Mouse (Mus musculus): ENCODE data around the gene Cables2. TPM values are rescaled to one million over a fixed set of nuclear protein-coding genes. Genes with fewer than 3 reads are reported as not detected.
A peak's percentile ranks its signal among the peaks of the same experiment; 100 is the strongest.

Gene Cables2
- total RNA-seq, 2 experiments from 2014 or later: 8.8 to 9.2 TPM

DNA sequence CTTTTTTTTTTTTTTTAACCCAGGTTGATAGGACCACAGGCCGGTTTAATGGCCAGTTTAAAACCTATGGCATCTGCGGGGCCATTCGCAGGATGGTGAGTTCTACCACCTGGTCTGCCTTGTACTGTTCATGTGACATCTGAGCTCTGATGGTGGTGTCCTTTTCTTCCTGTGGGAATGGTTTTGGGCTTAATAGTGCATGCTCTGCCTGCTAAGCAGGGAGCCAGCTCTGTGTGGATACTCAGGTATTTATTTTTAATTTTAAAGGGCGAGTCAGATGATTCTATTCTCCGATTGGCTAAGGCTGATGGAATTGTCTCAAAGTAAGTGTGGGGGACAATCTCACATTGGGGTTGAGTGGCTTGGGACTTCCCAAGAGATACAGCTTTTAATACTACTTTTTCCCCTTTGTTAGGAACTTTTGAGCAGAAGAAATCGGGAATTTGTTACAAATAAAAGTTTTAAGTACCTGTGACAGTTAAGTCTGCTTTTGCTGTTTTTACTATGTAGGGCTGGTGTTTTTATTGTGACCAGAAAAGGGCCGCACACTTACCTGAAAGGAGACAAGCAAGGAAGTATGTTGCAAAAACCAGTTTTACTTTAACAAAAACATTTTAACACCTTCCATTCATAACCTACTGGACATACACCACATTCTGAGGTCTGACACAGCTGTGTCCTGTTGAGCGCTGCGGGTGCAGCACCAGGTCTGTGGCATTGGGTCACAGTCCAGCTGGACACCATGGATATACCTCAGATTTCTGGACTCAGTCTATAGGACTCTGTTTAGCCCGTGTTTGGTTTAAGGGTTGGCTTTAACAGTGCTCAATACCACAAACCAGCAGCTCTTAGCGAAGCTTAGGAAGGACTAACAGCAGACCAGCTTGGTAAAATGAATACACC, 15.1 kb downstream of the Cables2 start:
- ATAC-seq (replicated peaks; ENCODE audit: low FRiP score, poor library complexity, severe bottlenecking): no peak

DNA sequence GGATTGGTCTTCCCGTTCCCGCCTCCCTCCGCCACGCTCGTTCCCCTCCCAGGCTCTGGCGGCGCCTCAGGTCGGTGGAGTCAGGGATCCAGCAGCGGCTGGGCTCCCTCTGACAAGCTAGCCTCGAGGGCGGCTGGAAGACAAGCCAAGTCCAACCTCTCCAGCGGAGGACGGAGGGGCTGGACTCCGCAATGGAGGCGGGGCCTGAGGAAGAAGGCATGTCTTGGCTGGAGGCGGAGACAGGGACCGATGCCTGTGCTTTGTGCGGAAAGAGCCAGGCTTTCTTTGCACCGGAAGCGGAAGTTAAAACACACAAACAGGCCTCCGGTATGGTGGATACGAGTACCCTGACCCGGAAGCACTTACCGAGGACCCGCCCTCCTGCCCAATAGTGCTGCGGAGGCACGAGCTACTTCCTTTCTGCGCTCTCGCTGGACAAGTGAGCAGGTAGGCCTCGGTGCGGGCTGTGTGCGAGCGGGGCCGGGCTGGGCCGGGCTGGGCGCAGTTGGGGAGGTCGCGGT, 16.2 kb downstream of the Cables2 start, which contains the start of gene Rps21:
Gene Rps21, plus strand, starts transcription at position 377 of the 521 bp plus-strand sequence.
- peak; percentile 96 for ATAC-seq (replicated peaks; ENCODE audit: low FRiP score, poor library complexity, severe bottlenecking)

DNA sequence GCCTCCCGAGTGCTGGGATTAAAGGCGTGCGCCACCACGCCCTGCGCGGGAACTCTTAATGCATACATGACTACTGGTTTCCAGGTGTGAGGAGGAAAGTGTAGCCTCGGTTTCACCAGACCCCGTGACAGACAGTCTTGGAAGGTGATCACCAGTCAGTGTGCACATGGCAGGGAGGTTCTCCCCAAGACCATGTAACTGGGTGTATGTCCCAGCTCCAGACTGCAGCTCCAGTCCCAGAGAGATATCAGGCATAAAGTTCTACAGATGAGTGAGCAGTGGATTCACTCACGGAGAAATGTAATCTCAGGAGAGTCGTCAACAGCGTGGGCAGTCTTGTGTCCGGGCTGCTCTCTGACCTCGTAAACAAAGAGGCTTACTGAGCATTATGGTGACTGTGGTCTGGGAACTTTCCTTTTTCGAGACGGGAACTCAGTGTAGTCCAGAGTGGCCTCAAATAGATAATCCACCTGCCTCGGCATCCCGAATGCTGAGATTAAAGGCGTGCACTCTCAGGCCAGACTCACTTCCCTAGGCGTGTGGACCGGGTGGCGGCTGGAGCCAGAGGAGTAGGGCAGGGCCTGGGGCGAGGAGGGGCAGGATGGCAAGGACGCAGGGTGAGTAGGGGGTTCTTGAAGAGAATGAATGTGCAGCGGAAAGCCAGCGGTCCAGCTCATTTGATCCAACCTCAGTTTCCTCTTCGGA, 16.8 kb downstream of the Cables2 start:
- peak; percentile 52 for ATAC-seq (replicated peaks; ENCODE audit: low FRiP score, poor library complexity, severe bottlenecking)

DNA sequence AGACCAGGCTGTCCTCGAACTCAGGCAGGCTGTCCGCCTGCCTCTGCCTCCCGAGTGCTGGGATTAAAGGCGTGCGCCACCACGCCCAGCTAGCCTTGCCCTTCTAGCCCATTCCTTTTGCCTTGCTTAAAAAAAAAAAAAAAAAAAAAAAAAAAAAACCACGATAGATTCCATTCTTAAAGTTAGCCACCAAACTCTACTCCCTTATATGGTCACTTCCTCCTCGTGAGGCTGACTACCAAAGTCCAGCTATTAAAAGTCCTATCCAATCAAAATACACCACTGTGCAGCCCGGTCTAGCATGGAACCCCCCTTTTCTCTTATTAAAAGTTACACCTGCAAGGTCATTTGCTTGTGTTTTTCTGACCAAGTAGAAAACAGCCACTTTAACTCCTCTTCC, 17.6 kb downstream of the Cables2 start:
- ATAC-seq (replicated peaks; ENCODE audit: low FRiP score, poor library complexity, severe bottlenecking): no peak

DNA sequence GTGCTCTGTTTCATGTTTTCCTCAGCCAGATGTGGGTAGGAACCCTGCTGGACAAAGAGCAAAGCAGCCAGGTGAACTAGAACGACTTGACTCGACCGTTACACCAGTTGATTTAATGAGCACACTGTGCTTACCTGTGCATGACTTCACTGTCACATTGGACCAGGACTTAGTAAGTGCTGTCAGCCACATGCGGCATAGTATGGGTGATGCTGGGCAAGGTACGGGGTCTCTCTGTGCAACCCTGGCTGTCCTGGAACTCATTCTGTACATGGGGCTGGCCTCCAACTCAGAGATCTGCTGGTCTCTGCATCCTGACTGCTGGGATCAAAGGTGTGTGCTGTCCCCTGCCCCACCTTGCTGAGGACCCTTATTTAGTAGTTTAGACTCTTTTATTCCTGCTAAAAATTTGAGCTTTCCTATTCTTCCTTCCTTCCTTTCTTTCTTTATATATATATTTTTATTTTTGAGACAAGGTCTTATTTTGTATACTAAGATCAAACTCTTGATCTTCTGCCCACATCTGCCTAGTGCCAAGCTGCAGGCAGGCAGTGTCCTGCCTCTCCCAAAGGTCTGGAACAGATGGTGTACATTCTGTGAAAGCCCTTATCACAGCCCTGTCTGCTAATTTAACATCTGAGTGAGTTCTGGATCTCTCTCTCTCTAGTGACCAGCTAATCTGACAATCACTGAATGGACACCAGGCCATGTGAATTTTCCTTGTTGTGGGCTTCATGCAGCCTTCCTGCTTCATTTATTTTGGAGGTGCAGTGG, 18.7 kb downstream of the Cables2 start:
- ATAC-seq (replicated peaks; ENCODE audit: low FRiP score, poor library complexity, severe bottlenecking): no peak

DNA sequence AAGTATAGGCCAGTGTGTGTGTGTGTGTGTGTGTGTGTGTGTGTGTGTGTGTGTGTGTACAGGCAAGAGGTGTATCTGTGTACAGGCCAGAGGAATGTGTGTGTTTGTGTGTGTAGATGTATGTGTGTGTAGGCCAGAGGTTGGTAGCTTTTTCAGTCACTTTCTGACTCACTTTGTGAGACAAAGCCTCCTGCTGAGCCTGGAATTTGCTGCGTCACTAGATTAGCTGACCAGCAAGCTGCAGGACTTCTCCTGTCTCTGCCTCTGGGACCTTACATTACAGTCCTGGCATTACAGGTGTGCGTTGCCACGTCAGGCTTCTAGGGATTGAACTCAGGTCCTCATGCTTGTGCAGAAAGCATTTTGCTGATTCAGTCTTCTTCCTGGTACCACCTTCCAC, 21.5 kb downstream of the Cables2 start:
- ATAC-seq (replicated peaks; ENCODE audit: low FRiP score, poor library complexity, severe bottlenecking): no peak

DNA sequence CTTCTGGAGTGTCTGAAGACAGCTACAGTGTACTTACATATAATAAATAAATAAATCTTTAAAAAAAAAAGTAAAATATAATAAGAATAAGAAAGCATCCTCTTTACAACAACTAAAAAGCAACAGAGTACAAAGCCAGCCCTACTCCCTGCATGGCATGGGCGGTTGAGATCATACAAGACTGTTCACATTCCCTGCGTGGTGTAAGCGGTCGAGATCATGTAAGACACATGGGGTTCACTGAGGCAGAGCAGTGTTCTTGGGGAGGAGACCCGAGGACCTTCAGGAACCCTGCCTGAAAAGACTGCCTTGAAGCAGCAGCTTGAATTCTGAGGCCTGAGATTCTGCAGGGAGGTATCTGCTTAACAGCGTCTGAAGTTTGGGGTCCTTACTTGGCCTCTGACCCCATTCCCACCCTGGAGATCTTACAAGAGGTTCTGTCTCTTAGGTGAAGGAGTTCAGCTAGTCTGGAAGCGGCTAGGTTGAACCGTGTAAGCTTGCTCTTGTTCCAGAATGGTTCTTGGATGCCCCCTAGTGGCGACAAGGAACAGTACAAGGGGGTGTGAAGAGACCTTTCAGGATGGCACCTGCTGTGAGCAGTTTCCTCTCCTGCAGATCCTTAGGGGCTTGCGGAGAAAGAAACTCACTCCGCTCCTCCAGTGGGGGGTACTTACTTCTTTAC, 22.2 kb downstream of the Cables2 start:
- ATAC-seq (replicated peaks; ENCODE audit: low FRiP score, poor library complexity, severe bottlenecking): peak; percentile 85

DNA sequence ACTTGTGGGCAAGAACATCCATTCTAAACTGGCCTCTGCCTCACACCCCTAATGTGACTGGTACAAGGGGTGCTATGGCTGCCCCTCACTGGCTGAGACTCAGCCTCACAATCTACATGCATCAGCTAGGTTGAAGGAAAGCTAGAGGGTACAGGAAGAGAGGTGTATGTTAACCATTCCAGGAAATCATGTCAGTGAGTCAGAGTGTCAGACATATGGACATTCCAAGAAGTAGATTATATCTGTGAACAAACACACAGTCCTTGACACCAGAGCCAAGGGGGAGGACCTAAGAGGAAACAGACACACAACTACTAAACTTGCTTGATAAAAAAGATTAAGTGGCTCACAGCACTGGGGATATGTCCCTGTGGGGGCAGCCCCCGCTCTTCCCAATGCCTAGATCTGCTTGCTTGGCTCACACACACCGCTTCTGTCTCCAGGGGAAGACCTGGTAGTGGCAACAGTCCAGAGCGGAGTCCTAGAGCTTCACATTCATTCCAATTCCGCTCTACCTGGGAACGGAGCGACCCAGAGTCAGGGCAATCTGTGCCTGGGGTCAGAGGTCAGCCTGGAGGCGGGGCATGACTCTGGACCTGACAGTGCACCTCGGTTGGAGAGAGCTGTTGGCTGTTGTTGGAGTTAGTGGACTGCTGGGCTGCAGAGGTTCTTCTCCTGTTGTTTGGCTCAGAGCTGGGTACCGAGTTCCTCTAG, 24.2 kb downstream of the Cables2 start:
- no peak for ATAC-seq (replicated peaks; ENCODE audit: low FRiP score, poor library complexity, severe bottlenecking)

DNA sequence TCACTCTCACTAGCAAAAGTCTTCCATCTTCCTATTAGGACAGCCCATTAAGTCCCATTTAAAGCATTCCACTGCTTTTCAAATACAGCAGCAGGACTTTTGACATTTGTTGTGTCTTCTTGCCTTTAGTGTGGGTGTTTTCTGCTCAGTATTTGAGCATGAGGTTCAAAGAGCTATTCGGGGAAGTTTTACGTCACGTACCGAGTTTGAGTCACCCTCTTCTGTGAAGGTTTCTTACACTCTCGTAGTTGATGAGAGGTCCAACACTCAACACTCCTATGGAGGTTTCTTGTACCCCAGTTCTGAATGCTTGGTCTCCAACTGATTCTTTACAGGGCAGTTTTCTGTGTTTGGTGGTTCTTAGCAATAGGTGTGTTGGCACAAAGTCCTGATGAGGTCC, 25.4 kb downstream of the Cables2 start:
- no peak for ATAC-seq (replicated peaks; ENCODE audit: low FRiP score, poor library complexity, severe bottlenecking)

DNA sequence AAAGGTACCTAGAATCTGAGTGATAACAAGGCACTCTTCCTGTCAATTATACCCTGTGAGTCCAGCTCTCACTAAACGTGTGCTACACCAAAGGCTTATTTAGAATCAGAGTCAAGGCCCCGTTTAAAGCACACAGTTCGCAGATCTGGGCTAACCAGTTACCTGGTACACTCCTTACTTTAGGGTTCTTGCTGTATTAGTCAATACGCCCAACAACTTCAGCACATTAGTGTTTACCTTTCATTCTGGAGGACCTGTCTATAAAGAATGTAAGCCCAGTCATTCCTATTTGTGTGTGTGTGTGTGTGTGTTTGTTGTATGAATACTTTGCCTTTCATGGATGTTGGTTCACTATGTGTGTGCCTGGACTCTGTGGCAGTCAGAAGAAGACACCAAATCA, 30.2 kb downstream of the Cables2 start:
- no peak for ATAC-seq (replicated peaks; ENCODE audit: low FRiP score, poor library complexity, severe bottlenecking)

DNA sequence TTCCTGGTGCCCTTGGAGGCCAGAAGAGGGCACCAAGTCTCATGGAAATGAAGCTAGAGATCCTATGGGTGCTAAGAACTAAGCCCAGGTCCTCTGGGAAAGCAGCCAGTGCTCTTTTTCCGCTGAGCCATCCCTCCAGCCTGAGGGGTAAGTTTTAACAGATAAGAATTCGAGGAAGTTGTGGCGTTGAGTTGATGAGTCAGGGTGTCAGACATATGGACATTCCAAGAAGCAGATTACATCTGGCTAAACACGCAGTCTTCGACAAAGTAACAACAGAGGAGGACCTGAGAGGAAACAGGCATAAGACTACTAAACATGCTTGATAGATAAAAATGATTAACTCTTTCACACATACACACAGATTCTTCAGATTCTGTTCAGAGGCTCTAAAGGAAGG, 34.7 kb downstream of the Cables2 start:
- ATAC-seq (replicated peaks; ENCODE audit: low FRiP score, poor library complexity, severe bottlenecking): no peak

DNA sequence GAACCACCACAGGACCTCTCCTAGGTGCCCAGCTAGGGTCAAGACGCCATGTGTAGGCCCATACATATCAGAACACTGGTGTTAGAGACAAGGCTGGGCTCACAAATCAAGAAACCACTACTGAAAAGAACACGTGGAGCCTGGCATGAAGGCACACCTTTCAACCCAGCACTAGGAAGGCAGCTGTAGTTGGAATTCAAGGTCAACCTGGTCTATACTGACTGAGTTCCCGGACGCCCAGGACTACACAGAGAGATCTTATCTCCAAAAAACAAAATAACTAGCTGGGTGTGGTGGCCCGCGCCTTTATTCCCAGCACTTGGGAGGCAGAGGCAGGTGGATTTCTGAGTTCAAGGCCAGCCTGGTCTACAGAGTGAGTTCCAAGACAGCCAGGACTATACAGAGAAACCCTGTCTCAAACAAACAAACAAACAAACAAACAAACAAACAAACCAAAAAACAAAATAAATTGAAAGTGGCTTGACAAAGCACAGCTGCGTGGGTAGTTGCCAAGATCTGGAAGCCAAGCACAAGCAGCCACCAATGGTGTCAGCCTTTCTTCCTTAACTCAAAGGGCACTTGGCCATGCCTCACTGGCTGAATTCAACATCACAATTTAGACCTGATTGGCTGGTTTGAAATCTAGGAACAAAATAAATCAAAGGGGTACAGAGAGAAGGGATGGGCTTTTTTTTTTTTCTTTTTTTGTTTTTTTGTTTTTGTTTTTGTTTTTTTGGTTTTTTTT, 35.5 kb downstream of the Cables2 start:
- ATAC-seq (replicated peaks; ENCODE audit: low FRiP score, poor library complexity, severe bottlenecking): no peak

DNA sequence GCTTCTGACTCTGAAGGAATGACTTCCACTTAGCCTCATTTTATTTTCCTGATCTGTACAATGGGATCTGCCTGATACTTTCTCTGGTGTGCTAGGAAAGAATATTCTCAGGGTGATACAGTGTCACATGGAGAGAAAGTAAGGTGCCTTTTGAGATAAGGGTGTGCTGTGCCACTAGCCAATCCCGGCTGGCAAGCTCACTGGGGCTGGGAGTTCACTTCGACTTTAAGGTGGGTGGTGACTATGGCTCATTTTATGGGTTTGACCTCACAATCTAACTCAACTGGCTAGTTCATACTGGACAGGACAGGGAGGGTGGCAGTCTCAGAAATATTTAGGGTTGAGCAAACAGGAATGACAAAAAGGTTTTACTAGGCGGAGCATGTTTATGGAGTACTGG, 36.4 kb downstream of the Cables2 start:
- ATAC-seq (replicated peaks; ENCODE audit: low FRiP score, poor library complexity, severe bottlenecking): peak; percentile 88

DNA sequence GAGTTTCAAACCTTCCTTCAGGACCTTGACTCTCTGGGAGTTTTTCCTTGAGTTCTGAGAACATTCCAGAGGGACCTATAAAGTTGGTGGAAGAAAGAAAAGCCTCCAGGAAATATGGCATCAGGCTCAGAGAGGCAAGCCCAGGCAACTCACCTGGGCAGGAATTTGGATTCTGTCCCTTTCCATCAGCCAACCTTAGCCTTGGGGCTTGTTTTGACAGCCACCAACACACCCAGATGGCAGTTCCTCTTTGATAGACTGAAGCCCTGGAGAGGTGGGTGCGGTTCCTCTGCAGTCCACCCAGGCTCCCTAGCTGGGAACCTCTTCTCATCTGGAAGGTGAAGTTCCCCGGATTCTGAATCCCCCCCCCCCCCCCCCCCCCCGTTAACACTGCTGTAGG, 36.8 kb downstream of the Cables2 start:
- peak; percentile 55; the same call in 1 of the 2 replicates for ATAC-seq (replicated peaks; ENCODE audit: low FRiP score, poor library complexity, severe bottlenecking)

DNA sequence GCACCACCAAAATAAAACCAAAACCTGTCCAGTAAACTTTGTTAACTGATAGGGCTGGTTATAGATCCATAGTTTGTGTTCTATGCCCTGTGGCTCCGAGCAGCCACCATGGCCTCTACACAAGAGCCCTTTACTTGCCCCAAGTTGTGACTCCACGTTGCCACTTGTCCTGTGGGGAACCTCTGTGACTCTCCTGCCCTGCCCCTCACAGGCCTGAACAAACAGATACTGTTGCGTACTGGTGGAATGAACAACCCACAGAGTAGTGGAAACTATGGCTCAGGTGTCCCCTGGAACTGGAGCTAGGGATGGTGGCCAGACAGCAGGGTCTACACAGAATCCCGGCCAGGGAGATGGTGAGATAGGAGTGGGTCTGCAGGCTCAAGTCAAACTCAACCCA, 37.5 kb downstream of the Cables2 start:
- no peak for ATAC-seq (replicated peaks; ENCODE audit: low FRiP score, poor library complexity, severe bottlenecking)

DNA sequence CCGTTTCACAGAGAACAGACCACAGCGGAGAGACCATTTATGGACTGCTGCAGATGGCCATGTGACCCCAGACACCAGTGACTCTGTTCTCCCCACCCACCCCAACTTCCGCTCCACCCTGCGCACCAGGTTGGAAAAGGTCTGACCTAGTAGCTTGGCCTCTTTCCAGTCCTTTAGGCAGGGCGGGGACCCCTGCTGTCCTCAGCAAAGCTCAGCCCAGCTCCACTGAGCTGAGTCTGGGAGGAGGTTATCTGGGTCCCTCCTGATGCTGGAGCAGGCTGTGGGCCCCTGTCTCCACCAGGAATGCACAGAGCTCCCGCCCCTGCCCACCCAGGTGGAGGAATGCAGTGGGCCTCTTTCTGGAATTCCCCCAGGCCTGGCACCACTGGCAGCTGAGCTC, 38.3 kb downstream of the Cables2 start:
- ATAC-seq (replicated peaks; ENCODE audit: low FRiP score, poor library complexity, severe bottlenecking): no peak

DNA sequence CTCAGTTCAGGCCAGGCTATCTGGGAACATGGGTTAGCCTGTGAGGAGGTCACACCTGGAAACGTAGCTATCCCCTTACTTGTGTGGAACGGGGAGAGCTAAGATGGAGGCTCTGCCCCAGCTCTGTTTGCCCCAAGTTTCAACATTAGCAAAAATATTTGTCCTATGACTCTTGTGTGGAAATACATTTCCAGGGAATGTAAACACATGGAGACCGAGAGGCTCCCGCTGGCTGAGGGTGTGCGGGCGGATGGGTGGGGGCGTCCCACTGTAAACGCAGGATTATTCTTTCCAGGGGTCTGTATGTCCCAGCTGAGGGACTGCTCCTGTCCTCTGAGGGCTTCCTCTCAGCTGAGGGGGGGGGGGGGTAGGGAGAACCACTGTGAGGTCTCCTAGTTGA, 38.9 kb downstream of the Cables2 start:
- no peak for ATAC-seq (replicated peaks; ENCODE audit: low FRiP score, poor library complexity, severe bottlenecking)

Measured in erythroid progenitor cell, adult 5-6 weeks (primary cell).